Mouse (Mus musculus) hindbrain, embryonic 11.5 days (tissue): ENCODE results near the gene Rnd1. TPM values are rescaled to one million over a fixed set of nuclear protein-coding genes. Genes with fewer than 3 reads are reported as not detected.

Experiments
- ATAC-seq: fragments of 200-750 bp; cut with Nextera tagmentation; 2 replicates; pipeline ENCODE4 v1.8.0; 2017; ENCODE audit warnings: mild to moderate bottlenecking, moderate TSS enrichment, moderate library complexity; ENCODE audit not compliant: low FRiP score
- DNase-seq: peaks from one replicate; pipeline ENCODE4 v3.0.0-alpha.2; 2015; ENCODE audit warnings: low spot score
- H3K27ac ChIP-seq: fragments of 300-500 bp; sonication (generic); 2 replicates; pipeline ENCODE4 v1.5.1; 2014; ENCODE audit warnings: mild to moderate bottlenecking, low read depth, low read length
- H3K27me3 ChIP-seq: fragments of 300-500 bp; sonication (generic); 2 replicates; pipeline ENCODE4 v1.6.1; 2014; ENCODE audit warnings: mild to moderate bottlenecking, low read length, moderate library complexity, mixed read lengths; ENCODE audit not compliant: control insufficient read depth, insufficient read depth
- H3K36me3 ChIP-seq: fragments of 300-500 bp; sonication (generic); 2 replicates; pipeline ENCODE4 v1.6.1; 2014; ENCODE audit warnings: mild to moderate bottlenecking, low read length, moderate library complexity, mixed read lengths; ENCODE audit not compliant: control insufficient read depth, insufficient read depth
- H3K4me1 ChIP-seq: fragments of 300-500 bp; sonication (generic); replicated peaks from 2 replicates; pipeline ENCODE4 v1.6.1; 2014; ENCODE audit warnings: low read length, mixed read lengths; ENCODE audit not compliant: control insufficient read depth, insufficient read depth
- H3K4me2 ChIP-seq: fragments of 300-500 bp; sonication (generic); replicated peaks from 2 replicates; pipeline ENCODE4 v1.6.1; 2014; ENCODE audit warnings: mild to moderate bottlenecking, low read depth, low read length
- H3K4me3 ChIP-seq: fragments of 300-500 bp; sonication (generic); 2 replicates; pipeline ENCODE4 v1.5.1; 2014; ENCODE audit warnings: low read depth, low read length
- H3K9ac ChIP-seq: fragments of 300-500 bp; sonication (generic); 2 replicates; pipeline ENCODE4 v1.6.1; 2014; ENCODE audit warnings: low read depth, low read length
- H3K9me3 ChIP-seq: fragments of 300-500 bp; sonication (generic); 2 replicates; pipeline ENCODE4 v1.6.1; 2016; ENCODE audit warnings: low read length; ENCODE audit not compliant: control insufficient read depth
- WGBS: fragments of 180-500 bp; shearing (Covaris S2); extraction: QIAGEN DNeasy Blood & Tissue Kit; methylation state at CpG from one replicate; pipeline ENCODE4 v1.1.7; 2014; 5-methylcytosine and 5-hydroxymethylcytosine counted together
- polyA plus RNA-seq: library from polyadenylated mRNA; unstranded; fragments of >200 nt; fragmentation: Nextera tagmentation; extraction: Ambion mirVana; gene quantifications from 2 replicates; pipeline ENCODE4 v1.2.1, GENCODE M21; 2014

Rnd1 gene
- polyA plus RNA-seq, 1 experiment from 2014 or later, result 5.9 TPM

DNA sequence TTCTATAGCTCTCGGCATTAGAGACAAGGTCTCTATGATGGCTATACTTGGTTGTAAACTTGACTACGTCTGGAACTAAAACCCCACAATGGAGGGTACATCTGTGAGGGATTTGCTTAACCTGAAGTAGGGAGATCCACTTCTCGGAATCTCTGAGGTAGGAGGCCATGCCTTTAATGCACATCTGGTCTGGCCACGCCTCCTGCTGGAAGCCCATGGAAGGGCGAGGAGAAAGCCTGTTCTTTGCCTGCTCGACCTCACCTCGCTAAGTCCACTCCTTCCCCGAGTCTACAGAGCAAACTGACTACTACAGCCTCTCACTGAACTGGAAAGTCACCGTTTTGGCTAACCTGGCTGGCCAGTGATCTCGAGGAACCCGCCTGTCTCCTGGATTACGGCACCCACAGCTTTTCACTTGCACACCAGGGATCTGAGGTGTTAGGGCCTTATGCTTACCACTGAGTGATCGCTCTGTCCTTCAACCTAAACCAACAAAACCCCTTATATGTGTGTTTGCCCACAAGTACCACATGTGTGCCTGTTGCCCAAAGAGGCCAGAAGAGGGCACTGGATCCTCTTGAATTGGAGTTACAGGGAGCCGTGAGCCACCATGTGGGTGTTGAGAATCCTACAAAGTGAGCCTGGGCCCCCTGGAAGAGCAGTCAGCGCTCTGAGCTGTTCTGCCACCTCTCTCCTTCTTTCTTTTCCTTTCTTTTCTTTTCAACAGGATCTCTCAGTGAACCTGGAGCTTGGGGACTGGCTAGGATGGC lies 20.1 kb downstream of the Rnd1 start:
- no peak for ATAC-seq
- Histone ChIP-seq H3K4me3 (no peak overlapping the region), H3K27me3 (no peaks in the 10 kb centered on the region), H3K4me1 (no peaks in the 10 kb centered on the region), H3K27ac (no peak overlapping the region), H3K4me2 (no peak overlapping the region), H3K9me3 (no peaks in the 10 kb centered on the region), H3K9ac (no peak overlapping the region), H3K36me3 (peaks cover 32% of the 10 kb centered on the region)
- 90% methylated on average over 15 of the region's 15 CpGs for WGBS
- no peak for DNase-seq

DNA sequence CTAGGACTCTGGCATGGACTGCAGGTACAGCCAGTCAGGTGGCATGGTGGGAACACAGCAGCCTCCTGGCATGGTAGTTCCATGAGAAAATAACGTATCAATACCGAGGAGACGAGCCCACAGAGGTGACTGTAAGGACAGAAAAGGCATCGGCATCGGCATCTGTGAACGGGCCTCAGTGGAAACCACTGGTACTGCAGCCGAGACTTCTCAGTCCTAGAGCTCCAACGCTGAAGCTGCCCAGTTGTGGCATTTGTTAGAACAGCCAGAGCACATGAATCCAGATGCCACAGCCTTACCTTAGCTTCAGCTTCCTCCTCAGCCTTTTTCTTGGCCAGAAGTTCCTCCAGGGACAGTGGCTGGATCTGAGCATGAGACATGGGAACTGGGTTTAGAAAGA lies 25.1 kb downstream of the Rnd1 start:
- Histone ChIP-seq H3K9me3 (no peaks in the 10 kb centered on the region), H3K4me1 (no peaks in the 10 kb centered on the region), H3K9ac (no peak overlapping the region), H3K36me3 (peaks cover 40% of the 10 kb centered on the region), H3K27ac (no peak overlapping the region), H3K4me3 (no peak overlapping the region), H3K27me3 (no peaks in the 10 kb centered on the region), H3K4me2 (no peak overlapping the region)
- 92% methylated on average over 8 of the region's 8 CpGs for WGBS
- ATAC-seq, result no peak
- DNase-seq, result no peak

DNA sequence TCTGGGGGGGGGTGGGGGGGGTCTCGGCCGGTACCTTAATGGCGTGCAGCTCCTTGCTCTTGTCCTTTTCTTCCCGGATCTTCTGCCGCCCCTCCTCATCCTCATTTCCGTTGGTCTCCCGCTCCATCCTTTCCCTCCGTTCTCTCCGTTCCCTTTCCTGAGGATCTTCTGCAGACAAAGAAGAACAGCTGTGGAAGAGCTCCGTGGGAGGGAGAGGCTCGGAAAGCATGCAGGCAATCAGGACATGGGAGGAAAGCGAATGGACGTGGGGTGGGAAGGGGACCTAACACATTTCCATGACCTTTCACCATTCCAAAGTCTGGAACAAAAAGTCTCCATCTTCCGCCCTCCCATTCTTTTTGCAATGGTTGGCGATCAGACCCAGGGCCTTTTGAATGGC lies 25.8 kb downstream of the Rnd1 start:
- no peaks in the 10 kb centered on the region for H3K27me3 ChIP-seq
- DNase-seq (no peak), ATAC-seq (no peak)
- 94% methylated on average over 15 of the region's 15 CpGs for WGBS
- H3K9ac ChIP-seq, result no peak overlapping the region
- H3K27ac ChIP-seq, result no peak overlapping the region
- no peaks in the 10 kb centered on the region for H3K4me1 ChIP-seq
- H3K9me3 ChIP-seq, result no peaks in the 10 kb centered on the region
- no peak overlapping the region for H3K4me2 ChIP-seq
- peaks cover 35% of the 10 kb centered on the region for H3K36me3 ChIP-seq
- no peak overlapping the region for H3K4me3 ChIP-seq

DNA sequence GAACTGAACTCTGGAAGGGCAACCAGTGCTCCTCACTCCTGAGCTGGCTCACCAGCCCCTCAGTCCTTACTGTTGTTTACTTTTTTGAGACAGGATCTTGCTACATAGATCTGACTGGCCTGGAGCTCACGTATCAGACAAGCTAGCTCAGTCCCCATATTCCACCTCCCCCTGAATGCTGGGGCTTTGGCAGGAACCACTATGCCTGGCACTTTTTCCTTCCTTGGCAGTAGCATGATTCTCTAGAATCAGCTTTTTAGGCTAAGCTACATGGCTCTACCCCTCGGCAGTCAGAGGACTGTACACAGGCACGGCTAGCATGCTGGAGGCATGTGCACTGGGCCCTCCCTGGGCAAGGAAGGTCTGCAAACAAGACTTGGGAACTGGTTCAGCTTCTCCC lies 29.2 kb downstream of the Rnd1 start:
- H3K36me3 ChIP-seq, result peaks cover 40% of the 10 kb centered on the region
- ATAC-seq (no peak), DNase-seq (no peak)
- no peak overlapping the region for H3K4me2 ChIP-seq
- no peak overlapping the region for H3K4me3 ChIP-seq
- no peaks in the 10 kb centered on the region for H3K9me3 ChIP-seq
- 94% methylated on average over 3 of the region's 3 CpGs for WGBS
- H3K27me3 ChIP-seq, result no peaks in the 10 kb centered on the region
- no peak overlapping the region for H3K9ac ChIP-seq
- H3K27ac ChIP-seq, result no peak overlapping the region
- H3K4me1 ChIP-seq, result no peaks in the 10 kb centered on the region

DNA sequence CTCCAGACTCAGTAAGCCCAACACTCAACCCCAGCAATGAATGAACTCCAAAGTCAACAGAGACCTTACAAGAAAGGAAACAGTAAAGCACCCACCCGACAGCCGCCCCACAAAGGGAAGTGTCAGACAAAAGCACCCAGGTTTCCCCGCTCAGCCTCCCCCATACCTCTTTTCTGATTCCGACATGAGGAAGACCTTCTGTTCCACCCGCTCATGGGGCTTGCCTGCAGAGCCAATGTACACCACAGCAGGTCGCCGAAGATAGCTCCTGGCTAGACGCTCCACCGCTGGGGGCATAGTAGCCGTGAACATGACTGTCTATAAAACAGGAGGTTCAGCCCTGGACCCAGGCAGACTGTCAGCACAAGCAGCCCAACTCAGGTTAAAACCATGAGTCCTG lies 30.0 kb downstream of the Rnd1 start:
- WGBS, result 95% methylated on average over 10 of the region's 10 CpGs
- no peak overlapping the region for H3K9ac ChIP-seq
- no peaks in the 10 kb centered on the region for H3K27me3 ChIP-seq
- H3K27ac ChIP-seq, result no peak overlapping the region
- H3K4me1 ChIP-seq, result no peaks in the 10 kb centered on the region
- H3K9me3 ChIP-seq, result no peaks in the 10 kb centered on the region
- no peak for DNase-seq
- H3K4me2 ChIP-seq, result no peak overlapping the region
- ATAC-seq, result no peak
- H3K4me3 ChIP-seq, result no peak overlapping the region
- H3K36me3 ChIP-seq, result peaks cover 36% of the 10 kb centered on the region

DNA sequence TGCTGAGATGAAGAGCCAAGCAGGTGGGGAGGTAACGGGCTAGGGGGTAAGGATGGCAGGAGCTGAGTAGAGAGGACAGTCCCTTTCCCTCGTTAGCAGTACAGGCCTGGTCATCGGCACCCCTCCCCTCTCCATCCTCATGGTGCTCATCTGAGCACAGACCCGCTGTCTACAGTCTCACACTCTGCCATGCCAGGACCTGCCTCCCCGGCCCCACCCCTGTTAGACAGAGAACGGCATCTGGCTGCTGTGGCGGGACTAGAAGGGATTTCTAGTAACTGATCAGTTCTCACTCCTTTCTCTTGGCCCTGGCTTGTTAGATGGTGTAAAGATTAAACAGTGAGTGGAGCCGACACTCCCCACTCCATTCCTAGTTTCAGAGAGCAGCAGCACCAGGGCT lies 30.5 kb downstream of the Rnd1 start:
- Histone ChIP-seq H3K4me2 (no peak overlapping the region), H3K9ac (no peak overlapping the region), H3K4me3 (no peak overlapping the region), H3K27me3 (no peaks in the 10 kb centered on the region), H3K4me1 (no peaks in the 10 kb centered on the region), H3K27ac (no peak overlapping the region), H3K36me3 (peaks cover 34% of the 10 kb centered on the region), H3K9me3 (no peaks in the 10 kb centered on the region)
- WGBS, result 90% methylated on average over 8 of the region's 8 CpGs
- no peak for ATAC-seq
- DNase-seq, result no peak

DNA sequence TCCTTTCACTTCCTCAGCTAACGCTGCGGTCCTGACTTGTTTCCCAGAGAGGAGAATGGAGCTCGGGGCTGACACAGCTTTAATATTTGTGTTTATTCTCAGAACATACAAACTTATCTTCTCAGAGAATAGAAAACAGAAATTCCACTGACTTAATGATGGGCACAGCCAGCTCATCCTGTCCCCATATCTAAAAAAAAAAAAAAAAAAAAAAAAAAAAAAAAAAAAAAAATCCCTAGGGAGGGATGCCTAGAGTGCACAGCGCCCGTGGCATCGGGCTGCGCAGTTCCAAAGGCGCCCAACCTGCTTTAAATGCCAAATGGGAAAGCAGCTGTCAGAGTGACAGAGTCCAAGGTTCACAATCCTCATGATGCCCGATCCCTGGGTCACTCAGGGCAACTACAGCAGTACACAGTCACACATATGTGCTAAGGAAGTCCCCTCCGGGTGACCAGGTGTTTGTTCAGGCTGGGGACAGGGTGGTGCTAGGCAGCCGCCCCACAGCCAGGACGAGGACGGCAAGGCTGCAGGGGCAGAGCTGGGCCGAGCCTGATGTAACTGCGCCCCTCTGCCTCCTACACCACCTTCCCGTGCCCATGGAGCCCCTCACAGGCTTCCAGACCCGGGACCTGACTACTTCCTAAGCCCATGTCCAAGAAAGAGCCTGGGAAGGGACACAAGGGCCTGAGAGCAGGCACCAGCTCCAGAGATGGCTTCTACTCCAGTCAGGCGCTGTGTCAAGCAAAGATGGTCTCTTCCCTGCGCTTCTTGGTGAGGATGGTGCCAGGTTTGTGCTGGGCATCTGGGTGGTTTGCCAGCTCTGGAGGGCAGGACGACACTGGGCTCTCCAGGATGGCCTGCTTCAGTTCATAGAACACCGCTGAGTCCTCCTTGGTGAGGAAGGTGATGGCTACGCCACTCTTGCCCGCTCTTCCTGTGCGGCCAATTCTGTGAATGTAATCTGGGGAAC lies 31.9 kb downstream of the Rnd1 start:
- no peaks in the 10 kb centered on the region for H3K9me3 ChIP-seq

DNA sequence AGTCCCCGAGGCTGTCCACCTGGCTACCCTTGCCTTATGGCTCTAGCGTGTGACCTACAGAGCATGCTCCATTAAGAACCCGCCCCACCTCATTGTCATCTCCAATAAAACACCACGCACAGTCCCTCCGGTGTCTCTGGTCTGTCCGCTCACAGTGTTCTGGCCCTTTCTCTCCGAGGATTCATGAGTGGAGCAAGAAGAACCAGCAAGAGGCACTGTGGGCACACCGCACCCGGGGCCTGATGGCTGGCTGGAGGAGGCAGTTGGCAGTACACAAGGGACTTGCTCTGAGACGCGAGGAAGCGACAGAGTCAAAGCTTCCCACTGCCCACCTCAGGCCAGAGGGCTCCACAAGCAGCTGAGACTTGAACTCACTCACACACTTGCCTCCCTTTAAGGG lies 32.9 kb downstream of the Rnd1 start:
- Histone ChIP-seq H3K36me3 (peaks cover 28% of the 10 kb centered on the region), H3K4me1 (no peaks in the 10 kb centered on the region), H3K27me3 (no peaks in the 10 kb centered on the region), H3K4me2 (no peak overlapping the region), H3K9ac (no peak overlapping the region), H3K4me3 (no peak overlapping the region), H3K9me3 (no peaks in the 10 kb centered on the region), H3K27ac (no peak overlapping the region)
- DNase-seq (no peak), ATAC-seq (no peak)
- WGBS, result 91% methylated on average over 12 of the region's 12 CpGs

More for the DNA sequence above, 31.9 kb downstream of the Rnd1 start:
- H3K4me1 ChIP-seq, result no peaks in the 10 kb centered on the region
- H3K9ac ChIP-seq, result no peak overlapping the region
- no peak for ATAC-seq
- DNase-seq, result no peak
- 93% methylated on average over 24 of the region's 24 CpGs for WGBS
- H3K36me3 ChIP-seq, result peaks cover 34% of the 10 kb centered on the region
- no peaks in the 10 kb centered on the region for H3K27me3 ChIP-seq
- H3K4me2 ChIP-seq, result no peak overlapping the region
- no peak overlapping the region for H3K27ac ChIP-seq
- H3K4me3 ChIP-seq, result no peak overlapping the region
